Mouse (Mus musculus) spleen, adult 2 months (tissue): Measurements from ENCODE around the gene Sync.

Source experiments
- CTCF ChIP-seq: fragments of 200-500 bp; IDR thresholded peaks from 2 replicates; pipeline ENCODE4 v1.5.1; 2011; ENCODE audit warnings: mild to moderate bottlenecking, inconsistent platforms; ENCODE audit not compliant: insufficient read depth, insufficient read length, insufficient replicate concordance; ENCODE audit errors: extremely low read depth
- POLR2A ChIP-seq: fragments of 200-500 bp; IDR thresholded peaks from 2 replicates; pipeline ENCODE4 v1.6.1; 2011; ENCODE audit warnings: low read depth, low read length, inconsistent platforms

GRCm38 (mm10) chr4:129249288-129249687 lies 38.1 kb upstream of the Sync start:
- TF ChIP-seq CTCF, result no peak
- TF ChIP-seq POLR2A, result no peak
